Mouse (Mus musculus): ENCODE measurements around the gene Acnat2.
"Not testable (repeated sequence)": the region's sequence is repeated elsewhere in the genome, so short reads cannot be mapped to it uniquely, and the experiment has no call there.

The Acnat2 gene

DNA sequence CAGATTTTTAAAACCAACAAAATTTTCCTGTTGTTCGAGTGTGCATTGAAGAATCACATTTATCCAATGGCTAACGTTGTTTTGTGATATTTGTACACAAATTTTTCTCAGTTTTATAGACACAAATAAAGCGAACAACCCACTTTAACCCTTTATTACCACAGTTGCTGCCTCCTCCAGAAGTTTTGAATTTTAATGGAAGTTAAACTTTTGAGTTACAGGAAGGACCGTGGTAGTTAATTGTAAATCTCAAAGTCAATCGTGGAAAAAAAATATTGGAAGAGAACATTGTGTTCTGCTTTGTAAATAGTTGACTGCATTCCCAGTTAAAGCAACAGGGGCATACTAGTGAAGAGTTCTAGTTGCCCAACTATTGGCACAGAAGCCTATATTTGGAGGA lies at the start of gene Acnat2:
Gene Acnat2 (minus strand): TSS at position 195 of the 400 bp plus-strand sequence.
- DNase-seq (ENCODE audit: low spot score in 2 of 2), result not testable (repeated sequence)

DNA sequence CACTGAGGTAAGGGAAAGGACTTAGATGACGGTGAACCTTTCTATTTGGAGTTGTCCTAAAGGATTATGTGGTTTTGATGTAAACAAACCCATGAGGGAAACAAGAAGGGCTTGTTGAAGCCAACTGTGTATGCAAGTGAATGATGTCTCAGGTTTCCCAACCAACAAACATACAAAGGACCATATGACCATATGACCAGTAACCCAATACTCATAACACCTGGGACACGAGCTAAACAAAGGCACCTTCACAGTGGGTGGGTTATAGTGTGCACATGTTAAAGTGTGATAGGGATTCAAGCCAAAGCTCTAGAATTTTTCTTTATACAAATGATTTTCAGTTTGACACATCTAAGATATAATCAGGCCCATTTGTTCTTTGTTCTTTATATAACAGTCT lies 48.2 kb upstream of the Acnat2 start:
- DNase-seq (ENCODE audit: low spot score in 2 of 2), result no peak

DNA sequence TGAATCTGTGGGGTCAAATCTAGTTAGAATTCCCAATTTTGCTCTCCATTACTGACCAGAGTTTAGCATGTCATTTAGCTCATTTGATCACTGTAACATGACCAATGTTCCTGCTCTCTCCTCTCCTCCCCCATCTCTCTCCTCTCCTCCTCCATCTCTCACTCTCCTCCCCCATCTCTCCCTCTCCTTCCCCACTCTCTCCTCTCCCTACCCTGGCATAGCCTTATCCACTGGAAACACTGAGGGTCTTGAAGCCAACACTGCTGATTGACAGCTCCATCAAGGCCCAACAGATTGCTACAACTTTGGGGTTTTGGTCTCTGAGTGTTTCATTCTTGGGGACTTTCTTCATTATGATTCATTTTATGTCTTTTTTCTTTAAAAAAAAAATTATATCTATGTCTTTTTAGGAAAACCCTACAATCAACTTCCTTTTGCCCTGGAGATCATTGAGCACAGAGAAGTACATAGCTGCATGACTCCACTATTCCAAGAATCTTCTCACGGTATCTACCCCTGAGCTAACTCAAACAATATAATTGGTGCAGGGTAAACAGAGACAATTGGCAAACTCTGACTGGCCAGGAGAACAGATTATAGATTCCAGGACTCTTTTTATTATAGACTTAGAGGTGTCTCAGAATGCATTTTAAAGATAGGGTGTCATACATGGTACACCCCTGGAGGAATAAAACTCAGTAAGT lies 44.0 kb upstream of the Acnat2 start:
- DNase-seq (ENCODE audit: low spot score in 2 of 2), result no peak

DNA sequence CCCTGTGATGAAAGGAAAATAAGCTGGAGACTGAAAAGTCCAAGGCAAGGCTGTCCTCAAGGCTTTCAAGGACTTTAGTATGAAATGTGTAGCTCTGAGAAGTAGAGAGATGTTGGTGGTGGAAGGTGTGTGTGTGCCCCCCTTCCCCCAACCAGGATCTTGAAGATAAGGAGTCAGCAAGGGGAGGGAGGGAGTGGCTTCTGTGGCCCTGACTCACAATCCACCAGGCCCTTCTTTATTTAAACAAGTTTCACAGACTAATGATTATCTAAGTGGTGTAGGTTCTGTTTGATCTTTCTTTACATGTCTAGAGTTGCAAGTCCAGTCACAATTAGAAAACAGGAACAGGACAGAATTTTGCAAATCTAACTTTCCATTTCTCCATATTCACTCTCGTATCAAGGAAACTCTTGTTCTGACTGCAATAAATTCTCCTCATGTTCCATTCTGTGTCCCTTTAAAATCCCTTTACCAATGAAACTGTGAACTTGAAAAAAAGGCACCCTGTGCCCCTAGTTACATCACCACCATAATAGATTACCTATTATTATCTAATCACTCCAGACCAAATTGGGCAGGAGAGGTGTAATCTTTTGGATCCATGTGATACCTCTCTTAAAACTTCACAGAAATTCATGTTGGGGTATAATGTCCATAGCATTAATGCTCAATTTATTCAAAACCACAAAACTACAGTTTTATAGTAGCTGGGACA lies 43.3 kb upstream of the Acnat2 start:
- DNase-seq (ENCODE audit: low spot score in 2 of 2), result not testable (repeated sequence)

DNA sequence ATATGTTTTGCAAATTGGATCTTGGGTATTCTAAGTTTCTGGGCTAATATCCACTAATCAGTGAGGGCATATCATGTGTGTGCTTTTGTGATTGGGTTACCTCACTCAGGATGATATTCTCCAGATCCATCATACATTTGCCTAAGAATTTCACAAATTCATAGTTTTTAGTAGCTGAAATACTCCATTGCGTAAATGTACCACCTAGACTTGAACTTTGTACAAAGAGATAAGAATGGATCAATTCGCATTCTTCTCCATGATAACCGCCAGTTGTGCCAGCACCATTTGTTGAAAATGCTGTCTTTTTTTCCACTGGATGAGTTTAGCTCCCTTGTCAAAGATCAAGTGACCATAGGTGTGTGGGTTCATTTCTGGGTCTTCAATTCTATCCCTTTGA lies 29.0 kb upstream of the Acnat2 start:
- not testable (repeated sequence) for DNase-seq (ENCODE audit: low spot score in 2 of 2)

DNA sequence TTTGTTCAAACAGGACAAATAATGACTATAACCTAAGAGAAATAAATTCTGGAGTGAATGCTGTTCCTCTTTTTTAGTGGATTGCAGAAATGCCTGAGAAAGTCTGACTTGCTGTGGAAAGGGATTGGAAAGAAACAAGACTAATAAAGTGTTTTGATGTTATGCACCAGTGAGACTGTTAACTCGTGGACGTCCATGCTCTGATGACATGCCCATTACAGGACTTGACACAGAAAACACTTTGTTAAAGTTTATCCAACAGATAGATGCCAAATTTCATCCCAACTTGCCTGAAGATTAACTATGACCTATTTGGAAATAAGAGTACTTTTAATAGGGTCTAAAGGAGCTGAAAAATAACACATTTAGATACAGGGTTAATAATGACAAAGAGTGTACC lies 2.2 kb upstream of the Acnat2 start:
- not testable (repeated sequence) for DNase-seq (ENCODE audit: low spot score in 2 of 2)

DNA sequence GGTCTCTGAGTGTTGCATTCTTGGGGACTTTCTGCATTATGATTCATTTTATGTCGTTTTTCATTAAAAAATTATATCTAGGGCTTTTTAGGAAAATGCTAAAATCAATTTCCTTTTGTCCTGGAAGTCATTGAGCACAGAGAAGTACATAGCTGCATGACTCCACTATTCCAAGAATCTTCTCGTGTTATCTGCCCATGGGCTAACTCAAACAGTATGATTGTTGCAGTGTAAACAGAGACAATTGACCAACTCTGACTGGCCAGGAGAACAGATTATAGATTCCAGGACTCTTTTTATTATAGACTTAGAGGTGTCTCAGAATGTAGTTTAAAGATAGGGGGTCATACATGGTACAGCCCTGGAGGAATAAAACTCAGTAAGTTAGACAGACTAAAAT lies 21.1 kb downstream of the Acnat2 start:
- no peak for DNase-seq (ENCODE audit: low spot score in 2 of 2)

DNA sequence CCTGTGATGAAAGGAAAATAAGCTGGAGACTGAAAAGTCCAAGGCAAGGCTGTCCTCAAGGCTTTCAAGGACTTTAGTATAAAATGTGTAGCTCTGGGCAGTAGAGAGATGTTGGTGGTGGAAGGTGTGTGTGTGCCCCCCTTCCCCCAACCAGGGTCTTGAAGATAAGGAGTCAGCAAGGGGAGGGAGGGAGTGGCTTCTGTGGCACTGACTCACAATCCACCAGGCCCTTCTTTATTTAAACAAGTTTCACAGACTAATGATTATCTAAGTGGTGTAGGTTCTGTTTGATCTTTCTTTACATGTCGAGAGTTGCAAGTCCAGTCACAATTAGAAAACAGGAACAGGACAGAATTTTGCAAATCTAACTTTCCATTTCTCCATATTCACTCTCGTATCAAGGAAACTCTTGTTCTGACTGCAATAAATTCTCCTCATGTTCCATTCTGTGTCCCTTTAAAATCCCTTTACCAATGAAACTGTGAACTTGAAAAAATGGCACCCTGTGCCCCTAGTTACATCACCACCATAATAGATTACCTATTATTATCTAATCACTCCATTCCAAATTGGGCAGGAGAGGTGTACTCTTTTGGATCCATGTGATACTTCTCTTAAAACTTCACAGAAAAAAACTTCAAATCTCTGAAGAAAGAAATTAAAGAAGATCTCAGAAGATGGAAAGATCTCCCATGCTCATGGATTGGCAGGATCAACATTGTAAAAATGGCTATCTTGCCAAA lies 24.2 kb downstream of the Acnat2 start:
- DNase-seq (ENCODE audit: low spot score in 2 of 2), result not testable (repeated sequence)

DNA sequence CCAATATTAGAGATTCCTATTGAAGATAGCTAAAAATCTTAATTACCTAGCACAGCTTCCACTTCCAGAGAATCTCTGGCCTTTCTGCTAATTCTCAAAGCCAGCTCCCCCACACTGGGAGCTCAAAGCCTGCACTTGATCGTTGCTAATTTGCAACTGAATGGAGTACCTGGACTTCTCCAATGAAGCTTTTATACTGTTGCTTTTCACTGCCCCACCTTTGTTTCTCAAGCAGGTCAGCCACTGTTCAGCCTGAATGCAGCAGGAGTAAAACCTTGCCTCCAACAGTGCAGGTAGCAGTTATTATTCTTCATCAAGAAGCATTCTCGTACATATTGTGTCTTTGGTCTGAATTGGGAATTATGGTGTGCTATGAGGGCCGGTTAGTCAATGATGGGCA lies 39.9 kb downstream of the Acnat2 start:
- DNase-seq (ENCODE audit: low spot score in 2 of 2), result not testable (repeated sequence)

DNA sequence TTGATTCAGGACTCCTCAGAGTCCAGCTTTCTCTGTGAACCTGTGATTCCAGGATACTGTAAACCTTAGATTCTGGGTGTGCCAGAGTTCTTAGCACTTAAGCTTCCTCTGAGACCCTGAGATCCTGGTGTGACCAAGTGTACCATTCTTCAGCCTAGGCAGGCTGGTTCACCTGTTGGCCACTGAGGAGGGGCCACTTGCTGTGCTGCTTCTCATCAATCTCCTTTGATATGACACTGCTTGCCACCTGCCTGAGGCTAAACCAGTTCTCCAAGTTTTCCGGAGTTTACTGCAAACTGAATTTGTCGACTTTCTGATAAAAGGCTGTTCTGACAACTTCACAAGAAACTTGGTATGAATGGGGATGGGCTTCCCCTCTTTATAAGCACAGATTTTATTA lies 50.9 kb downstream of the Acnat2 start:
- no peak for DNase-seq (ENCODE audit: low spot score in 2 of 2)

DNA sequence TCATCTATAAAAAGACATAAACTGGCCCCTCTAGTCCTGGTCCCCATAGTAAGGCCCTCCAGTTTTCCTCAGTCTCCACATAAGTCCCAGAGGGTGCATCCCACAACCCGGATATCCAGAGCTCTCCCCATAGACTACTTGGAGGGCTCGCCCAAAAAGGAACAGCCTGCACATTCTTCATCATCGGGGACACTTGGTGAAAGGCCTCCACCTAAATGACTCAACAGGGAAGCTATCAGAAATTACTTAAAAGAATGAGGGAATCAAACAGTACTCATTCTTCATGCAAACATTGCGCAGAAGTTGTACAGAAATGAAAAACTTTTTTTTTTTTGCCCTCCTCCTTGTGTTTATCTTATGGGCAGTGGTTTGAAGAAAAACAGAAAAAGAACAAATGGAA lies 57.5 kb downstream of the Acnat2 start:
- no peak for DNase-seq (ENCODE audit: low spot score in 2 of 2)

DNA sequence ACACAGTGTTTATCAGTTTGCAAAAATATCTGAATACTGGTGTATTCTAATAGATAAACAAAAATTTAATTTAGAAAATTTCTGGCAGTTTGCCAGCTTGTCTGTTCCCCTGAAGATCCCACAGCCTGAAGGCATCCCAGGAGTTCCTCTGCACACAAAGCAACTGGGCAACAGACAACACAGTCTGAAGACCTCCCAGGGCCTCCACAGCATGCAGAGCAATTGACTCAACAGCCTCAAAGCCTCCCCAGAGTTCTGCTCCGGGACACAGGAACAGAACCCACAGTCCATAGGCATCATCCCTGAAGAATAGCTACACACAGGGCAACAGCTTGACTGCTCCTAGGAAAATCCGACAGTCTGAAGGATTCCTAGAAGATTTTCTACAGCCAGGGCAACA lies 59.3 kb downstream of the Acnat2 start:
- no peak for DNase-seq (ENCODE audit: low spot score in 2 of 2)

DNA sequence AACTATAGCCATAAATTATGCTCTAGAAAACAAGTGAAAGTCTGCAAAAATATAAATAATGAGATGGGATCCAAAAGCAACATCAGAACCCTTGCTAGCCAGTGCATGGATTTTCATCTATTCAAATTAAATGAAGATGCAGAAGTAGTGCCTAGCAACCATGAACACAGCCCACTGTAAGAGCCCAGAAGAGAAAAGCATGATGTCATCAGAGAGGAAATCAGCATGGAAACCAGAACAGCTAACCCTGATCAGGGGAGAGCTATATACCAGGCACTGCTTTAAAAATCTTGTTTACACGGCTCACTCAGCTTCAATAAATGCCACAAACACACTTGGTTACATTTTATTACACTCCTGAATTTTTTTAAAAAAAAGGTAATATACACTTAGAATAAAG lies 60.0 kb downstream of the Acnat2 start:
- DNase-seq (ENCODE audit: low spot score in 2 of 2), result not testable (repeated sequence)

DNA sequence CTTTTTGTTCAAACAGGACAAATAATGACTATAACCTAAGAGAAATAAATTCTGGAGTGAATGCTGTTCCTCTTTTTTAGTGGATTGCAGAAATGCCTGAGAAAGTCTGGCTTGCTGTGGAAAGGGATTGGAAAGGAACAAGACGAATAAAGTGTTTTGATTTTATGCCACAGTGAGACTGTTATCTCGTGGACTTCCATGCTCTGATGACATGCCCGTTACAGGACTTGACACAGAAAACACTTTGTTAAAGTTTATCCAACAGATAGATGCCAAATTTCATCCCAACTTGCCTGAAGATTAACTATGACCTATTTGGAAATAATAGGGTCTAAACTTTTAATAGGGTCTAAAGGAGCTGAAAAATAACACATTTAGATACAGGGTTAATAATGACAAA lies 67.9 kb downstream of the Acnat2 start:
- DNase-seq (ENCODE audit: low spot score in 2 of 2), result not testable (repeated sequence)

DNA sequence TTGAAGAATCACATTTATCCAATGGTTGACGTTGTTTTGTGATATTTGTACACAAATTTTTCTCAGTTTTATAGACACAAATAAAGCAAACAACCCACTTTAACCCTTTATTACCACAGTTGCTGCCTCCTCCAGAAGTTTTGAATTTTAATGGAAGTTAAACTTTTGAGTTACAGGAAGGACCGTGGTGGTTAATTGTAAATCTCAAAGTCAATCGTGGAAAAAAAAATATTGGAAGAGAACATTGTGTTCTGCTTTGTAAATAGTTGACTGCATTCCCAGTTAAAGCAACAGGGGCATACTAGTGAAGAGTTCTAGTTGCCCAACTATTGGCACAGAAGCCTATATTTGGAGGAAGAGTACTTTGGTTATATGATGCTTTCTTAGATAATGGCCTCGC lies 70.0 kb downstream of the Acnat2 start:
- DNase-seq (ENCODE audit: low spot score in 2 of 2), result not testable (repeated sequence)
